Mouse (Mus musculus): ENCODE data around the gene Ppfibp2. TPM values are rescaled to one million over a fixed set of nuclear protein-coding genes. Genes with fewer than 3 reads are reported as not detected.

Gene Ppfibp2
- polyA plus RNA-seq, 1 experiment from 2014 or later, result 4.6 TPM

DNA sequence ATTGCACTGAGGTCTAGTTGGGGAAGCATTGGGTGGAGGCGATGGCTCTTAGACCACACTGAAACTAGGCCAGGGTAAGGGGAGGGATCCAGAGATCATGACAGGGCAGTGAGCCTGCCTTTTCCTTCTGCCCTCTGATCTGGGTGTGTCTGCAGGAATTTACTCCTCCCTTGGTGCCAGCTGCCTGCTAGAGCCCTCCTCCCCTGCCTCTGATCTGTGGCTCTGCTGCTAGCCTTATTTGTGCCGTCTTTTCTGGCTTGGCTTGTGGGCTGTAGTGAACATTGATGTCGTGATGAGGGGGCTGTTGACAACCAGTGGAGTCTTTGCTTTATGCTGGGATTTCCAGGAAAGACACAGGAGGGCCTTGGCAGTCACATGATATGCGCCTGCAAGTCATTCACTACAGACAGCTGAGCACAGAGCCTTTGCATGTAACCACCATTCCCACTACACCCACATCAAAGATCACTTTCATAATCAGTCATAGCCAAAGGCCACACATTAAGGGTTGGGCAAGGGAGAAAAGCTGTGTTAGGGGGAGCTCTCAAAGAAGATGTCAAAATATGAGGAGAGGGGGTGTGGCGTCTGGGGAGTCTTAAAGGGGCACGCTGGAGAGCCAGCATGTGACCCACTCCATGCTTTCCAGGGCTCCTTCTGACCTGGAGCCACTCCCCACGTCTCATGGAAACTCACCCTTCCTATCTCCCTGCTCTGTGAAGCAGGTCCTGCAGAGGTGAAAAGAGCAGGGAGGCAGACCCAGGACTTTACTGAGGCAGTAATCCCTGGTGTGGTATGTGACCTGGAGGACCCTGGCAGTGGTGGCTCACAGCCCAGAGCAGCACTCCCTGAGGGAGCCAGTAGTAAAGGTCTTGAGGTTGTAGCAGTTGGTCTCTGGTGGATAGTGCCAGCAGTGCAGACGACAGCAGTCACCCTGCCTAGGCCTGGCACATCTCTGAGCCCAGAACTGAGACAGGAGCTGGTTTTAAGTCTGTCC is 69.4 kb downstream of the Ppfibp2 start:
- Histone ChIP-seq H3K4me2 (ENCODE audit: low read depth, low read length) (no peak overlapping the region), H3K4me3 (ENCODE audit: low read depth, low read length) (no peak overlapping the region)
- ATAC-seq (ENCODE audit: low read depth), result no peak

DNA sequence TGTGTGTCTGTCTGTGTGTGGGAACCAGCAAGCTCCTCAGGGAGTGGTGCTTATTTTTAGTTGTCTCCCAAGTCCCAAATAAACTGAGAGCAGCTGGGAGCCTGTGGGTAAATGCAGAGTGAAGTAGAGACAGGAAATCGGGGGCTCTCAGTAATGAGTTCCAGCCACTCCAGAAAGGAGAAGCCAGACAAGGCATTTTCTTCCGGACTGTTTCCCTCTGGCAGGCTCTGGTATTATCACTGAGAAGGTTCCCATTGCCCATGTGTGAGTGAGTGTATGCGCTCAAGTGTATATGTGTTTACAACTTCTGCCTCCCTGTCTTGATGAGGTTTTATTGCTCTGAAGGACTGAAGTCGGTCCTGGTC is 70.2 kb downstream of the Ppfibp2 start:
- Histone ChIP-seq H3K4me2 (ENCODE audit: low read depth, low read length) (no peak overlapping the region), H3K36me3 (ENCODE audit: control insufficient read depth, insufficient read depth) (no peaks in the 10 kb centered on the region), H3K27me3 (ENCODE audit: control insufficient read depth, insufficient read depth, low read depth, low read length) (no peaks in the 10 kb centered on the region), H3K4me1 (ENCODE audit: control insufficient read depth, low read depth, low read length) (peaks cover 11% of the 10 kb centered on the region), H3K9me3 (replicated peaks; ENCODE audit: control insufficient read depth, low read length) (no peaks in the 10 kb centered on the region), H3K9ac (ENCODE audit: low read depth, low read length) (no peak overlapping the region), H3K4me3 (ENCODE audit: low read depth, low read length) (no peak overlapping the region), H3K27ac (ENCODE audit: low read length) (no peak overlapping the region)
- WGBS (ENCODE audit: insufficient replicate concordance), result 9% methylated on average over 4 of the region's 4 CpGs
- no peak for ATAC-seq (ENCODE audit: low read depth)

More for the DNA sequence above, 69.4 kb downstream of the Ppfibp2 start:
- Histone ChIP-seq H3K36me3 (ENCODE audit: control insufficient read depth, insufficient read depth) (no peaks in the 10 kb centered on the region), H3K4me1 (ENCODE audit: control insufficient read depth, low read depth, low read length) (peaks cover 11% of the 10 kb centered on the region), H3K27me3 (ENCODE audit: control insufficient read depth, insufficient read depth, low read depth, low read length) (no peaks in the 10 kb centered on the region), H3K9me3 (replicated peaks; ENCODE audit: control insufficient read depth, low read length) (no peaks in the 10 kb centered on the region), H3K27ac (ENCODE audit: low read length) (no peak overlapping the region), H3K9ac (ENCODE audit: low read depth, low read length) (no peak overlapping the region)
- 31% methylated on average over 8 of the region's 8 CpGs for WGBS (ENCODE audit: insufficient replicate concordance)

DNA sequence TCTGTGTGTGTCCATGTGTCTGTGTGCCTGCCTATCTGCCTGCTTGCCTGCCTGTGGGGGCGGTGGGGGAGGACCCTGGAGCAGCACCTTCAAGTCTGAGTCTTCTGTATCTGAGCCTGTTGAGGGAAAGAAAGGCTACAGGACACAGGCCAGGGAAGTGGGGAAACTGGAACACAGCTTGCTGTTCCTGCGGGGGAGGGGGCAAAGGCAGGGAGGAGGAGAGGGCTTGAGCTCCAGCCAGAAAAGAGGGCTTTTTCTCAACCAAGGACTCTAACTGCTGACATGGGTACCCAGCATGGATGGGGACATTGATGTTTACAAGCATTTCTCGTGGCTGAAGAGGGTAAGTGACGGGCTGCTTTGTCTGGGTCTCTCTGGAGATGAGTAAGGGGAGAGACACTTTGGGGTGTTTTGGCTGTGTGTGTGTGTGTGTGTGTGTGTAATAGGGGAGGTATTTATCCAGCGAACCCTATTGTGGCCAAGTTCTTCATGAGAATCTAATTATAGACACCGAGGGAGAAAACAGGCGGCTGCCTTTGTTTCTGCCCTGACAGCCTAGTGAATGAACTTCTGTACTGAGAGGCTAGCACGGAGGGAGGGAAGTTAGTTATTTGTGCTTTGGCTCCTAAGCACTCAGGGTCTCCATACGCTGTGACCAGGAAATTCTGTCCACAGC is 70.7 kb downstream of the Ppfibp2 start:
- 10% methylated on average over 9 of the region's 9 CpGs for WGBS (ENCODE audit: insufficient replicate concordance)
- H3K4me2 ChIP-seq (ENCODE audit: low read depth, low read length), result peak overlapping the region; percentile 1; the same call in 1 of the 2 replicates
- no peak overlapping the region for H3K27ac ChIP-seq (ENCODE audit: low read length)
- H3K36me3 ChIP-seq (ENCODE audit: control insufficient read depth, insufficient read depth), result no peaks in the 10 kb centered on the region
- ATAC-seq (ENCODE audit: low read depth), result no peak; the same call in 1 of the 2 replicates
- H3K9ac ChIP-seq (ENCODE audit: low read depth, low read length), result no peak overlapping the region
- peaks cover 11% of the 10 kb centered on the region for H3K4me1 ChIP-seq (ENCODE audit: control insufficient read depth, low read depth, low read length)
- H3K27me3 ChIP-seq (ENCODE audit: control insufficient read depth, insufficient read depth, low read depth, low read length), result no peaks in the 10 kb centered on the region
- H3K9me3 ChIP-seq (replicated peaks; ENCODE audit: control insufficient read depth, low read length), result no peaks in the 10 kb centered on the region
- no peak overlapping the region for H3K4me3 ChIP-seq (ENCODE audit: low read depth, low read length)

DNA sequence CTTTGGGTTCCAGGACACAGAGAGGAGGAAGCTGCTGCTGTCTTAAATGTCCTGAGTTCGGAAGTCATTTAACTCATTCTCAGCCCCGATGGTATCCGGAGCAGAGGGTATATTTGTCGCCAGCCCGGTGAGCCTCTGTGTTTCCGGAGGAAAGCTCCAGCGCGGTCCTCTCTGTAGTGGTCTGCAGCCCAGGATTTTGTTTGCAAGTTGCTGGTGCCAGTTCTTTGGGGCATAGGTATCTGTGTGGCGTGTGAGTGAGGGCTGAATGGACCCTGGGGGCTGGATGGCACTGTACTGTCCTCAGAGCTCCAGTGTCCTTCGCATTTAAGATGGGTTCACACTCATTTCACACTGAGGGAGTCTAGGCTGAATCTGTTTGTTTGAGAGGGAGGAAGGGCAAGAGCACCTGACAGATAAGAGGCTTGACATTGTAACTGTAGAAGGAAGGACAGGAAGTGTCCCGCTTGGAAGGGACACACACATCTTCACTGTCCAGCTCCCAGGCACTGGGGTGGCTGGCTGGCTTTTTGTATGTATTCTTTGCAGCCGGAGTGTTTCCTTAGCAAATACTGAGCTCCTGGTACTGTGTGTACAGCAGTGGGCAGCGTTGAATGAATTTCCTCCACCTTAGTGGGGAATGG is 71.4 kb downstream of the Ppfibp2 start:
- Histone ChIP-seq H3K4me2 (ENCODE audit: low read depth, low read length) (peak overlapping the region; percentile 1; the same call in 1 of the 2 replicates), H3K4me1 (ENCODE audit: control insufficient read depth, low read depth, low read length) (peaks cover 11% of the 10 kb centered on the region), H3K9me3 (replicated peaks; ENCODE audit: control insufficient read depth, low read length) (no peaks in the 10 kb centered on the region), H3K9ac (ENCODE audit: low read depth, low read length) (no peak overlapping the region), H3K36me3 (ENCODE audit: control insufficient read depth, insufficient read depth) (no peaks in the 10 kb centered on the region), H3K27ac (ENCODE audit: low read length) (no peak overlapping the region), H3K4me3 (ENCODE audit: low read depth, low read length) (peak overlapping the region; percentile 18; the same call in 1 of the 2 replicates), H3K27me3 (ENCODE audit: control insufficient read depth, insufficient read depth, low read depth, low read length) (no peaks in the 10 kb centered on the region)
- WGBS (ENCODE audit: insufficient replicate concordance), result 13% methylated on average over 13 of the region's 13 CpGs
- ATAC-seq (ENCODE audit: low read depth), result no peak

DNA sequence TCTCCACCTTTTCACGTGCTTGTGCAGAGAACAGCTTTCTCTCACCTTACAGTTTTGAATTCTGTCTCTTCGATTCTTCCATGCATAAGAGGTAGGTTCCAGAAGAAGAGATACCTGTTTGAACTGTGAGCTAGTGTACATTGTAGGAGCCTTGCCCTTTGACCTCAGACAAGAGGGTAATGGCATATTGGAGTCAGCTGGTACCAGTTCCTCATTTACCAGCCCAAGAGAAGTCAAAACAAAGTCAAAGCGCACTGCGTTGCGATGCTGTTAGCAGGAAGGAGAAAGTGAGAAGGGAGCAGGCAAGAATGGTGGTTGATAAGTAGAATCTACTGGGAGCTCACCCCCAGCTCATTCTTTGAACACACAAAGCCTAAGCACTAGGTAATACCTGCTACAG is 73.5 kb downstream of the Ppfibp2 start:
- H3K9me3 ChIP-seq (replicated peaks; ENCODE audit: control insufficient read depth, low read length), result no peaks in the 10 kb centered on the region
- H3K27ac ChIP-seq (ENCODE audit: low read length), result no peak overlapping the region
- 46% methylated on average over 5 of the region's 5 CpGs for WGBS (ENCODE audit: insufficient replicate concordance)
- no peak overlapping the region for H3K9ac ChIP-seq (ENCODE audit: low read depth, low read length)
- no peak overlapping the region for H3K4me3 ChIP-seq (ENCODE audit: low read depth, low read length)
- peaks cover 11% of the 10 kb centered on the region for H3K4me1 ChIP-seq (ENCODE audit: control insufficient read depth, low read depth, low read length)
- no peaks in the 10 kb centered on the region for H3K36me3 ChIP-seq (ENCODE audit: control insufficient read depth, insufficient read depth)
- no peak overlapping the region for H3K4me2 ChIP-seq (ENCODE audit: low read depth, low read length)
- ATAC-seq (ENCODE audit: low read depth), result no peak
- no peaks in the 10 kb centered on the region for H3K27me3 ChIP-seq (ENCODE audit: control insufficient read depth, insufficient read depth, low read depth, low read length)

DNA sequence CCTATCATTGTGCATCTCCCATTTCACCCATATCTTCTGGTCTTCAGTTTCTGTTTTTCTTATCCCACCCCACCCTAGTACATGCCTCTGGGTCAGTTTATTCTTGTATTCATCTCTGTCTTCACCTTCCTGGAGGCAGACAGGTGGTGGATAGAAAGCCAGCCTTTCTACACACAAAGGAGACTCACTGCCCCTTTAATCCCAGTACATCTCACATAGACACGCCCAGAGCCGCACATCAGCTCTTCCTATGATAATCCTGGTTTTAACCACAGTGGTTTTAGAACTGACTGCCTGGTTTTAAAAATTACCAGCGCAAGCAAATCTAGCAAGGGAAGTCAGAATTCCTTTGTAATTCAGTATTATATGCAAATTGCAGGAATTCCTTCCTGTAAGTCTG is 80.2 kb downstream of the Ppfibp2 start:
- Histone ChIP-seq H3K9ac (ENCODE audit: low read depth, low read length) (no peak overlapping the region), H3K4me3 (ENCODE audit: low read depth, low read length) (no peak overlapping the region), H3K9me3 (replicated peaks; ENCODE audit: control insufficient read depth, low read length) (no peaks in the 10 kb centered on the region), H3K4me2 (ENCODE audit: low read depth, low read length) (no peak overlapping the region), H3K4me1 (ENCODE audit: control insufficient read depth, low read depth, low read length) (no peaks in the 10 kb centered on the region), H3K36me3 (ENCODE audit: control insufficient read depth, insufficient read depth) (no peaks in the 10 kb centered on the region), H3K27me3 (ENCODE audit: control insufficient read depth, insufficient read depth, low read depth, low read length) (no peaks in the 10 kb centered on the region), H3K27ac (ENCODE audit: low read length) (no peak overlapping the region)
- 42% methylated on average over 3 of the region's 3 CpGs for WGBS (ENCODE audit: insufficient replicate concordance)
- ATAC-seq (ENCODE audit: low read depth), result no peak

DNA sequence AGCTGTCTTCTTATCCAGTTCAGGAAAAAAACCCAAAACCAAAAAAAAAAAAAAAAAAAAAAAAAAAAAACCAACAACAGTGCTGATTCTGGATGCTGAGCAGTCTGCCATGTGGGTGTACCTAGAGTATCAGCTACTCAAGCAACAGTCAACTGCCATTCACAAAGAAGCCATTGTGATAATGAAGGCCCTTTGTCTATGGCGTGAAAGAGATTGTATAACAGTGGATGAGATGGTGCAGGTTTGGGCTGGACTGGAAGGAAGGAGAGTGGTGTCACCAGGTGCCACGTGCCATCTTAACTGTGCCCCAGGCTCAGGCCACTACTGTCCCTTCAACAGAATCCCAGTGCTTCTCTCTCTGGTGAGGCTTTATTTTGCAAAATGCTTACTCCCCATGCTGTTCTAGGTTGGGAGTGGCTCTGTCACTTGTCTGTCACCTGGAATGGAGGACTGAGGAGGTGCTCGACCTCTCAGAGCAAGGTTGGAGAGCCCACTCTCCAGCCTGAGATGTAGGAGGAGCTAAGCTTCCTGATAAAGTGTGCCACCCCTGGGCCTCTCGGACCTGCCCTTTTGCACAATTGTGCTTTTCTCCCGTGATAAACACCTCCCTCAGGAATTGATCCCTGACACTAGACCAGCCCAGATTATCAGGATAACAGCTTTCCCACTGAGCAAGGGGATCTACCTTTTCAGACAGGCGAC is 85.3 kb downstream of the Ppfibp2 start:
- Histone ChIP-seq H3K4me1 (ENCODE audit: control insufficient read depth, low read depth, low read length) (no peaks in the 10 kb centered on the region), H3K9me3 (replicated peaks; ENCODE audit: control insufficient read depth, low read length) (no peaks in the 10 kb centered on the region), H3K4me2 (ENCODE audit: low read depth, low read length) (no peak overlapping the region), H3K9ac (ENCODE audit: low read depth, low read length) (no peak overlapping the region), H3K27me3 (ENCODE audit: control insufficient read depth, insufficient read depth, low read depth, low read length) (no peaks in the 10 kb centered on the region), H3K4me3 (ENCODE audit: low read depth, low read length) (no peak overlapping the region), H3K27ac (ENCODE audit: low read length) (no peak overlapping the region), H3K36me3 (ENCODE audit: control insufficient read depth, insufficient read depth) (no peaks in the 10 kb centered on the region)
- WGBS (ENCODE audit: insufficient replicate concordance), result 37% methylated on average over 6 of the region's 6 CpGs
- no peak for ATAC-seq (ENCODE audit: low read depth)

DNA sequence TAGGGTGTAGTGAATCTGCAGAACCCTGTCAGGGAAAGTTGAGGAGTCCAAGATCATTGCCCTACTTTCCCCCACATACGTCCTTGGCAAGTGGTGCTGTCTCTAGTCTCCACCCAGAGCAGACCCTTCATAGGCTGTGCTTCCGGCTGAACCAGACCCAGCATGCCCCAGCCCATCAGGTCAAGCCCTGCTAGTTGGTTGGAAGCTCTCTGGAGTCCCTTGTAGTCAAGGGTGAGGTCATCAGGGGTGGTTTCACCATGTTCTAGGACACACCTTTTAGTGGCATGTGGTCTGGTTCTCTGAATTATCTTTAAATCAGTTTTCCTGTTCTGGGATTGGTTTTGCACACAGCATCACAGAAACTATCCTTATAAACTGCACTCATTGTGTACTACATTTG is 86.3 kb downstream of the Ppfibp2 start:
- 49% methylated on average over 2 of the region's 2 CpGs for WGBS (ENCODE audit: insufficient replicate concordance)
- no peak for ATAC-seq (ENCODE audit: low read depth)
- H3K27ac ChIP-seq (ENCODE audit: low read length), result no peak overlapping the region
- H3K36me3 ChIP-seq (ENCODE audit: control insufficient read depth, insufficient read depth), result no peaks in the 10 kb centered on the region
- H3K4me2 ChIP-seq (ENCODE audit: low read depth, low read length), result no peak overlapping the region
- H3K9me3 ChIP-seq (replicated peaks; ENCODE audit: control insufficient read depth, low read length), result no peaks in the 10 kb centered on the region
- H3K9ac ChIP-seq (ENCODE audit: low read depth, low read length), result no peak overlapping the region
- H3K4me3 ChIP-seq (ENCODE audit: low read depth, low read length), result no peak overlapping the region
- H3K4me1 ChIP-seq (ENCODE audit: control insufficient read depth, low read depth, low read length), result no peaks in the 10 kb centered on the region
- H3K27me3 ChIP-seq (ENCODE audit: control insufficient read depth, insufficient read depth, low read depth, low read length), result no peaks in the 10 kb centered on the region
